Comparison of ENCODE assay signal across 4 mouse cellular contexts in the genomic region with DNA sequence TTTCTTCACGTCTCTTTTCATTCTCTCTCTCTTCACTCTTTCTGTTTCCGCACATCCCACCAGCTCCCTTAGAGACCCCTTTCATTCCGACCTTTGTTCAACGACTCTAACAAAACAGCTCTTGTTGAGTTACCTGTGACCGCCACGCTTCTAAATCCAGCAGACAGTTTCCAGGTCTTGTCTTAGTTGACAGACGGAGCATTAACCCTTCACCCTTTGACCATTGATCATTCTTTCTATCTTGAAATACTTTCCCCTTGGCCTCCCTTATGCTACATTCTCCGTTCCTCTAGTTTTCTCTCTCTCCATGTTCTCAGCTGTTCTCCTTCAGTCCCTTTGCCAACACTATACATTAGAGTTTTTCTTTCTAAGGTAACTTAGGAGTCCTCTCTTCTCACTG.
"Had no signal": no experiment of that assay in that cellular context is flagged by ENCODE, and none has a peak within 500 bp of the region (broad histone marks: within the 10 kb centered on the region; RNA-seq: fewer than 3 reads in every experiment).

No protein-coding gene starts in this region.

- DNase-seq: layer of hippocampus, adult 9-11 months; lung, adult 18-20 months; right cerebral cortex, postnatal 14 days; thymus, postnatal 4 days had no signal
